Mouse (Mus musculus): ENCODE measurements at regions not wholly inside any gene's neighbourhood (a gene's known extent, or its start where the extent isn't known, plus 50 kb on each side); places are given as distances from the start of the nearest gene placed in this dataset.

DNA sequence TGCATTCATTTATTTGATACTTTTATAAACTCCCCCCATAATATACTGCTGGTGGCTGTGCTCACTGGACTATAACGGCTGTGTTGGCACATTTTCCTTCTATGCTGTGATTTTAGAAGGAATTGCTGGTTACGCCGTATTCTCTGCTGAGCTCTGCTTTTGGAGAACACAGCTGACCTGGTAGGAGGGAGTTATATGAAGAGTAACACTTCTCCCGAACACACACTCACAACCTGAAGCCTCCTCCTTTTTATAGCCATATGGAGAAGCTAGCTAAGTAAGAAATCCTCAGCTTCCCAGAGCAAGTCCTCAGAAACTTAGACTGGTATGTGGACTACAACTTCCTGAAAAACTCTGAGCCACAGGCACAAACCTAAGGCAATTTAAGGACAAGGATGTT is 554.5 kb upstream of the Robo2 start:
- TF ChIP-seq EP300 (IDR thresholded peaks at IDR 0.05; ENCODE audit: low read depth) (no peak), CTCF (IDR thresholded peaks at IDR 0.05; ENCODE audit: low read depth) (no peak)

All from liver, postnatal 0 days (tissue).